Mouse (Mus musculus) thymus, postnatal 10 days (tissue): ENCODE measurements around the gene Marveld2.

ENCODE experiments used
- DNase-seq, 2 experiments: peaks; one replicate each; pipeline ENCODE4 v3.0.0; 2021; ENCODE audit warnings: low spot score in 2 of 2

Marveld2 gene

GRCm38 (mm10) chr13:100600317-100600716, 16.5 kb downstream of the Marveld2 start:
- no peak for DNase-seq

- DNase-seq, result no peak
Observed at GRCm38 (mm10) chr13:100597284-100597683, 19.5 kb downstream of the Marveld2 start.

GRCm38 (mm10) chr13:100595552-100595885, 21.3 kb downstream of the Marveld2 start:
- DNase-seq, result no peak

GRCm38 (mm10) chr13:100594838-100595551, 21.8 kb downstream of the Marveld2 start:
- DNase-seq, result no peak

- no peak for DNase-seq
Observed at GRCm38 (mm10) chr13:100594041-100594792, 22.6 kb downstream of the Marveld2 start.

- DNase-seq, result no peak
Observed at GRCm38 (mm10) chr13:100588646-100589045, 28.1 kb downstream of the Marveld2 start.

- no peak for DNase-seq
Observed at GRCm38 (mm10) chr13:100582144-100582543, 34.6 kb downstream of the Marveld2 start.

- DNase-seq, result no peak
Observed at GRCm38 (mm10) chr13:100581701-100582100, 35.1 kb downstream of the Marveld2 start.

- no peak for DNase-seq
Observed at GRCm38 (mm10) chr13:100579951-100580350, 36.8 kb downstream of the Marveld2 start.

- no peak for DNase-seq
Observed at GRCm38 (mm10) chr13:100579220-100579619, 37.6 kb downstream of the Marveld2 start.

GRCm38 (mm10) chr13:100575950-100576349, 40.8 kb downstream of the Marveld2 start:
- no peak for DNase-seq

GRCm38 (mm10) chr13:100570713-100571112, 46.1 kb downstream of the Marveld2 start:
- no peak for DNase-seq

GRCm38 (mm10) chr13:100568359-100568758, 48.4 kb downstream of the Marveld2 start:
- DNase-seq, result no peak

GRCm38 (mm10) chr13:100559449-100559848, 57.3 kb downstream of the Marveld2 start:
- DNase-seq, result no peak

GRCm38 (mm10) chr13:100557011-100557410, 59.8 kb downstream of the Marveld2 start:
- DNase-seq, result no peak

- no peak for DNase-seq
Observed at GRCm38 (mm10) chr13:100553042-100553437, 63.7 kb downstream of the Marveld2 start.

GRCm38 (mm10) chr13:100552369-100553041, 64.3 kb downstream of the Marveld2 start, which contains the start of gene Ocln:
Ocln (minus strand) TSS chr13:100552718.
- DNase-seq, result no peak

GRCm38 (mm10) chr13:100552009-100552368, 64.8 kb downstream of the Marveld2 start:
- no peak for DNase-seq

GRCm38 (mm10) chr13:100551371-100552008, 65.3 kb downstream of the Marveld2 start:
- DNase-seq, result no peak

GRCm38 (mm10) chr13:100547269-100547668, 69.5 kb downstream of the Marveld2 start:
- no peak for DNase-seq
